Mouse (Mus musculus) hindbrain, embryonic 13.5 days (tissue): ENCODE results near the gene Nsdhl. TPM values are rescaled to one million over a fixed set of nuclear protein-coding genes. Genes with fewer than 3 reads are reported as not detected.

ENCODE experiments used
- ATAC-seq: fragments of 200-750 bp; cut with Nextera tagmentation; 2 replicates; pipeline ENCODE4 v1.8.0; 2017; ENCODE audit warnings: moderate TSS enrichment; ENCODE audit not compliant: low FRiP score
- H3K27ac ChIP-seq: fragments of 300-500 bp; sonication (generic); 2 replicates; pipeline ENCODE4 v1.5.1; 2015; ENCODE audit warnings: inconsistent platforms, mild to moderate bottlenecking, moderate library complexity
- H3K27me3 ChIP-seq: fragments of 300-500 bp; sonication (generic); 2 replicates; pipeline ENCODE4 v1.6.1; 2015; ENCODE audit warnings: mild to moderate bottlenecking, inconsistent platforms
- H3K36me3 ChIP-seq: fragments of 300-500 bp; sonication (generic); 2 replicates; pipeline ENCODE4 v1.6.1; 2015; ENCODE audit warnings: mild to moderate bottlenecking, inconsistent platforms
- H3K4me1 ChIP-seq: fragments of 300-500 bp; sonication (generic); replicated peaks from 2 replicates; pipeline ENCODE4 v1.6.1; 2015; ENCODE audit warnings: inconsistent platforms
- H3K4me2 ChIP-seq: fragments of 300-500 bp; sonication (generic); 2 replicates; pipeline ENCODE4 v1.6.1; 2015; ENCODE audit warnings: inconsistent platforms, mild to moderate bottlenecking, moderate library complexity
- H3K4me3 ChIP-seq: fragments of 300-500 bp; sonication (generic); 2 replicates; pipeline ENCODE4 v1.5.1; 2015; ENCODE audit warnings: mild to moderate bottlenecking, inconsistent platforms
- H3K9ac ChIP-seq: fragments of 300-500 bp; sonication (generic); 2 replicates; pipeline ENCODE4 v1.6.1; 2015; ENCODE audit warnings: mild to moderate bottlenecking, inconsistent platforms
- H3K9me3 ChIP-seq: fragments of 300-500 bp; sonication (generic); 2 replicates; pipeline ENCODE4 v1.6.1; 2016; ENCODE audit warnings: inconsistent platforms
- WGBS: fragments of 180-500 bp; shearing (Covaris S2); methylation state at CpG from one replicate; pipeline ENCODE4 v1.1.7; 2015; 5-methylcytosine and 5-hydroxymethylcytosine counted together
- polyA plus RNA-seq: library from polyadenylated mRNA; unstranded; fragments of >200 nt; fragmentation: Nextera tagmentation; extraction: Ambion mirVana; gene quantifications from 2 replicates; pipeline ENCODE4 v1.2.1, GENCODE M21; 2015

Gene Nsdhl
- polyA plus RNA-seq: 41.9 and 44.4 TPM in 2 replicates

- Histone ChIP-seq H3K4me3 (peak within 1 kb of the TSS; percentile 51), H3K4me1 (peaks cover 33% of the 10 kb centered on the region), H3K9ac (peak within 1 kb of the TSS; percentile 71), H3K9me3 (no peaks in the 10 kb centered on the region), H3K36me3 (peaks cover 5% of the 10 kb centered on the region; the same call in 1 of the 2 replicates), H3K27ac (peak within 1 kb of the TSS; percentile 83), H3K4me2 (peak within 1 kb of the TSS; percentile 66), H3K27me3 (no peaks in the 10 kb centered on the region)
- peak; percentile 98 for ATAC-seq
- 15% methylated on average over 41 of the region's 41 CpGs for whole genome bisulfite sequencing
These were observed at the start of gene Nsdhl, which contains the start of gene Cetn2 for GRCm38 (mm10) chrX:72917884-72918681. Gene Nsdhl (plus strand): TSS chrX:72918557. Gene Cetn2 (minus strand): TSS chrX:72918411.

- peak overlapping the region; percentile 27; the same call in 1 of the 2 replicates for H3K4me2 ChIP-seq
- peak overlapping the region; percentile 82 for H3K27ac ChIP-seq
- ATAC-seq: peak; percentile 98
- WGBS: 51% methylated on average over 5 of the region's 5 CpGs
- H3K27me3 ChIP-seq: no peaks in the 10 kb centered on the region
- no peak overlapping the region for H3K9ac ChIP-seq
- H3K36me3 ChIP-seq: no peaks in the 10 kb centered on the region
- H3K9me3 ChIP-seq: no peaks in the 10 kb centered on the region
- H3K4me3 ChIP-seq: no peak overlapping the region
- H3K4me1 ChIP-seq: peaks cover 7% of the 10 kb centered on the region; the same call in 1 of the 2 replicates
These were observed 22.8 kb upstream of the Nsdhl start for GRCm38 (mm10) chrX:72895388-72896054.

GRCm38 (mm10) chrX:72896055-72896437 is 22.3 kb upstream of the Nsdhl start:
- Histone ChIP-seq H3K36me3 (no peaks in the 10 kb centered on the region), H3K9me3 (no peaks in the 10 kb centered on the region), H3K4me2 (peak overlapping the region; percentile 27; the same call in 1 of the 2 replicates), H3K4me1 (peaks cover 7% of the 10 kb centered on the region; the same call in 1 of the 2 replicates), H3K4me3 (no peak overlapping the region), H3K27ac (peak overlapping the region; percentile 82), H3K9ac (no peak overlapping the region), H3K27me3 (no peaks in the 10 kb centered on the region)
- ATAC-seq: peak; percentile 62
- WGBS: 41% methylated on average over 1 of the region's 1 CpGs

- 39% methylated on average over 1 of the region's 1 CpGs for WGBS
These were observed 15.8 kb upstream of the Nsdhl start for GRCm38 (mm10) chrX:72902530-72902929.

GRCm38 (mm10) chrX:72907619-72908403 is 10.5 kb upstream of the Nsdhl start:
- H3K27ac ChIP-seq: no peak overlapping the region
- 77% methylated on average over 6 of the region's 6 CpGs for WGBS
- no peak overlapping the region for H3K9ac ChIP-seq
- ATAC-seq: peak; percentile 83
- no peaks in the 10 kb centered on the region for H3K9me3 ChIP-seq
- H3K36me3 ChIP-seq: no peaks in the 10 kb centered on the region
- H3K4me1 ChIP-seq: no peaks in the 10 kb centered on the region
- H3K4me2 ChIP-seq: no peak overlapping the region
- H3K4me3 ChIP-seq: no peak overlapping the region
- no peaks in the 10 kb centered on the region for H3K27me3 ChIP-seq

More at GRCm38 (mm10) chrX:72902530-72902929, 15.8 kb upstream of the Nsdhl start:
- Histone ChIP-seq H3K27ac (no peak overlapping the region), H3K27me3 (no peaks in the 10 kb centered on the region), H3K9ac (no peak overlapping the region), H3K4me1 (no peaks in the 10 kb centered on the region), H3K9me3 (no peaks in the 10 kb centered on the region), H3K4me3 (no peak overlapping the region), H3K36me3 (no peaks in the 10 kb centered on the region), H3K4me2 (no peak overlapping the region)
- no peak for ATAC-seq

GRCm38 (mm10) chrX:72908404-72908741 is 10.0 kb upstream of the Nsdhl start:
- H3K27me3 ChIP-seq: no peaks in the 10 kb centered on the region
- no peak overlapping the region for H3K4me2 ChIP-seq
- no peak overlapping the region for H3K9ac ChIP-seq
- H3K9me3 ChIP-seq: no peaks in the 10 kb centered on the region
- no peak overlapping the region for H3K4me3 ChIP-seq
- H3K27ac ChIP-seq: no peak overlapping the region
- peak; percentile 82 for ATAC-seq
- H3K4me1 ChIP-seq: no peaks in the 10 kb centered on the region
- H3K36me3 ChIP-seq: no peaks in the 10 kb centered on the region
- 17% methylated on average over 2 of the region's 2 CpGs for WGBS

- 100% methylated on average over 1 of the region's 1 CpGs for WGBS
These were observed 6.7 kb upstream of the Nsdhl start for GRCm38 (mm10) chrX:72911611-72912010.

GRCm38 (mm10) chrX:72918682-72919059 is 314 bp downstream of the Nsdhl start:
- 26% methylated on average over 6 of the region's 6 CpGs for WGBS
- no peaks in the 10 kb centered on the region for H3K9me3 ChIP-seq
- ATAC-seq: peak; percentile 50; the same call in 1 of the 2 replicates

More at GRCm38 (mm10) chrX:72911611-72912010, 6.7 kb upstream of the Nsdhl start:
- Histone ChIP-seq H3K4me3 (no peak overlapping the region), H3K36me3 (peaks cover 5% of the 10 kb centered on the region; the same call in 1 of the 2 replicates), H3K4me1 (no peaks in the 10 kb centered on the region), H3K9me3 (no peaks in the 10 kb centered on the region), H3K4me2 (no peak overlapping the region), H3K27me3 (no peaks in the 10 kb centered on the region), H3K27ac (no peak overlapping the region), H3K9ac (no peak overlapping the region)
- no peak for ATAC-seq

GRCm38 (mm10) chrX:72921391-72921790 is 3.0 kb downstream of the Nsdhl start:
- Histone ChIP-seq H3K27me3 (no peaks in the 10 kb centered on the region), H3K4me3 (no peak overlapping the region), H3K27ac (no peak overlapping the region), H3K36me3 (peaks cover 4% of the 10 kb centered on the region; the same call in 1 of the 2 replicates), H3K9ac (no peak overlapping the region; the same call in 1 of the 2 replicates), H3K4me1 (peaks cover 33% of the 10 kb centered on the region), H3K9me3 (no peaks in the 10 kb centered on the region), H3K4me2 (no peak overlapping the region)
- ATAC-seq: no peak
- WGBS: 76% methylated on average over 2 of the region's 2 CpGs

More at GRCm38 (mm10) chrX:72918682-72919059, 314 bp downstream of the Nsdhl start:
- Histone ChIP-seq H3K4me2 (peak overlapping the region; percentile 66), H3K4me3 (peak overlapping the region; percentile 51), H3K27ac (peak overlapping the region; percentile 83), H3K4me1 (peaks cover 33% of the 10 kb centered on the region), H3K36me3 (peaks cover 4% of the 10 kb centered on the region; the same call in 1 of the 2 replicates), H3K9ac (peak overlapping the region; percentile 71), H3K27me3 (no peaks in the 10 kb centered on the region)

- H3K4me3 ChIP-seq: no peak overlapping the region
- H3K4me1 ChIP-seq: no peaks in the 10 kb centered on the region
- no peak for ATAC-seq
- WGBS: 87% methylated on average over 4 of the region's 4 CpGs
- no peaks in the 10 kb centered on the region for H3K27me3 ChIP-seq
- H3K4me2 ChIP-seq: no peak overlapping the region
- H3K36me3 ChIP-seq: peaks cover 29% of the 10 kb centered on the region
- no peak overlapping the region for H3K27ac ChIP-seq
- no peak overlapping the region for H3K9ac ChIP-seq
- H3K9me3 ChIP-seq: no peaks in the 10 kb centered on the region
These were observed 35.1 kb downstream of the Nsdhl start for GRCm38 (mm10) chrX:72953464-72953863.

GRCm38 (mm10) chrX:72956486-72956885 is 38.1 kb downstream of the Nsdhl start:
- WGBS: 89% methylated on average over 4 of the region's 4 CpGs
- H3K4me1 ChIP-seq: no peaks in the 10 kb centered on the region
- H3K27ac ChIP-seq: no peak overlapping the region
- no peak overlapping the region for H3K9ac ChIP-seq
- no peak overlapping the region for H3K4me2 ChIP-seq
- H3K4me3 ChIP-seq: no peak overlapping the region
- H3K9me3 ChIP-seq: no peaks in the 10 kb centered on the region
- no peak for ATAC-seq
- H3K36me3 ChIP-seq: peaks cover 29% of the 10 kb centered on the region
- no peaks in the 10 kb centered on the region for H3K27me3 ChIP-seq

GRCm38 (mm10) chrX:72960431-72960830 is 42.1 kb downstream of the Nsdhl start:
- Histone ChIP-seq H3K27me3 (no peaks in the 10 kb centered on the region), H3K27ac (no peak overlapping the region), H3K9me3 (no peaks in the 10 kb centered on the region), H3K4me1 (no peaks in the 10 kb centered on the region), H3K36me3 (peaks cover 21% of the 10 kb centered on the region), H3K4me2 (no peak overlapping the region), H3K9ac (no peak overlapping the region), H3K4me3 (no peak overlapping the region)
- 87% methylated on average over 4 of the region's 4 CpGs for WGBS
- no peak for ATAC-seq
